Mouse (Mus musculus) hindbrain, embryonic 10.5 days (tissue): ENCODE results near the gene Cpeb3. TPM values are rescaled to one million over a fixed set of nuclear protein-coding genes. Genes with fewer than 3 reads are reported as not detected.

Experiments
- DNase-seq: peaks from one replicate; pipeline ENCODE4 v3.0.0-alpha.2; 2017; ENCODE audit warnings: low spot score
- H3K27ac ChIP-seq: fragments of 300-500 bp; sonication (generic); 2 replicates; pipeline ENCODE4 v1.5.1; 2016; ENCODE audit warnings: mild to moderate bottlenecking, moderate library complexity
- H3K27me3 ChIP-seq: fragments of 300-500 bp; sonication (generic); 2 replicates; pipeline ENCODE4 v1.6.1; 2016; ENCODE audit warnings: mild to moderate bottlenecking; ENCODE audit not compliant: poor library complexity, insufficient read depth, severe bottlenecking
- H3K36me3 ChIP-seq: fragments of 300-500 bp; sonication (generic); 2 replicates; pipeline ENCODE4 v1.6.1; 2016; ENCODE audit warnings: mild to moderate bottlenecking, moderate library complexity
- H3K4me1 ChIP-seq: fragments of 300-500 bp; sonication (generic); replicated peaks from 2 replicates; pipeline ENCODE4 v1.6.1; 2016; ENCODE audit warnings: mild to moderate bottlenecking
- H3K4me3 ChIP-seq: fragments of 300-500 bp; sonication (generic); 2 replicates; pipeline ENCODE4 v1.5.1; 2016; ENCODE audit warnings: mild to moderate bottlenecking, moderate library complexity
- H3K9me3 ChIP-seq: fragments of 300-500 bp; sonication (generic); 2 replicates; pipeline ENCODE4 v1.6.1; 2016; ENCODE audit warnings: mild to moderate bottlenecking, moderate library complexity
- WGBS: fragments of 180-500 bp; shearing (Covaris S2); methylation state at CpG from one replicate; pipeline ENCODE4 v1.1.7; 2016; 5-methylcytosine and 5-hydroxymethylcytosine counted together
- polyA plus RNA-seq: library from polyadenylated mRNA; unstranded; fragments of >200 nt; fragmentation: Nextera tagmentation; extraction: Ambion mirVana; gene quantifications from 2 replicates; pipeline ENCODE4 v1.2.1, GENCODE M21; 2016

The Cpeb3 gene
- polyA plus RNA-seq, 1 experiment from 2014 or later: 2.9 TPM

GRCm38 (mm10) chr19:37128461-37128860 lies 79.9 kb downstream of the Cpeb3 start:
- Histone ChIP-seq H3K4me1 (no peaks in the 10 kb centered on the region), H3K27ac (no peak overlapping the region), H3K4me3 (no peak overlapping the region), H3K36me3 (no peaks in the 10 kb centered on the region), H3K9me3 (no peaks in the 10 kb centered on the region), H3K27me3 (no peaks in the 10 kb centered on the region)
- 93% methylated on average over 4 of the region's 4 CpGs for WGBS
- DNase-seq: no peak

- no peaks in the 10 kb centered on the region for H3K36me3 ChIP-seq
- H3K4me1 ChIP-seq: no peaks in the 10 kb centered on the region
- no peak overlapping the region for H3K4me3 ChIP-seq
- no peak for DNase-seq
- H3K27me3 ChIP-seq: no peaks in the 10 kb centered on the region
- 81% methylated on average over 5 of the region's 5 CpGs for WGBS
- no peaks in the 10 kb centered on the region for H3K9me3 ChIP-seq
- H3K27ac ChIP-seq: no peak overlapping the region
These were observed 81.3 kb downstream of the Cpeb3 start for GRCm38 (mm10) chr19:37127018-37127567.

- Histone ChIP-seq H3K36me3 (no peaks in the 10 kb centered on the region), H3K4me1 (no peaks in the 10 kb centered on the region), H3K4me3 (no peak overlapping the region), H3K27ac (no peak overlapping the region), H3K9me3 (no peaks in the 10 kb centered on the region), H3K27me3 (no peaks in the 10 kb centered on the region)
- DNase-seq: no peak
These were observed 83.4 kb downstream of the Cpeb3 start for GRCm38 (mm10) chr19:37124961-37125360.

- Histone ChIP-seq H3K27ac (no peak overlapping the region), H3K27me3 (no peaks in the 10 kb centered on the region), H3K36me3 (no peaks in the 10 kb centered on the region), H3K4me3 (no peak overlapping the region), H3K4me1 (no peaks in the 10 kb centered on the region), H3K9me3 (no peaks in the 10 kb centered on the region)
- 54% methylated on average over 2 of the region's 2 CpGs for WGBS
- DNase-seq: no peak
These were observed 89.1 kb downstream of the Cpeb3 start for GRCm38 (mm10) chr19:37119281-37119680.

- Histone ChIP-seq H3K4me1 (no peaks in the 10 kb centered on the region), H3K36me3 (no peaks in the 10 kb centered on the region)
- 97% methylated on average over 1 of the region's 1 CpGs for WGBS
These were observed 92.6 kb downstream of the Cpeb3 start for GRCm38 (mm10) chr19:37115824-37116223.

GRCm38 (mm10) chr19:37115374-37115773 lies 93.0 kb downstream of the Cpeb3 start:
- WGBS: 86% methylated on average over 8 of the region's 8 CpGs
- no peaks in the 10 kb centered on the region for H3K36me3 ChIP-seq
- DNase-seq: no peak

More at GRCm38 (mm10) chr19:37115824-37116223, 92.6 kb downstream of the Cpeb3 start:
- no peak for DNase-seq
- Histone ChIP-seq H3K9me3 (no peaks in the 10 kb centered on the region), H3K4me3 (no peak overlapping the region), H3K27me3 (no peaks in the 10 kb centered on the region), H3K27ac (no peak overlapping the region)

GRCm38 (mm10) chr19:37111831-37112230 lies 96.6 kb downstream of the Cpeb3 start:
- WGBS: 90% methylated on average over 6 of the region's 6 CpGs
- H3K27me3 ChIP-seq: no peaks in the 10 kb centered on the region
- H3K4me1 ChIP-seq: no peaks in the 10 kb centered on the region
- no peak overlapping the region for H3K27ac ChIP-seq
- no peak for DNase-seq
- no peak overlapping the region for H3K4me3 ChIP-seq
- H3K36me3 ChIP-seq: no peaks in the 10 kb centered on the region
- H3K9me3 ChIP-seq: no peaks in the 10 kb centered on the region

More at GRCm38 (mm10) chr19:37115374-37115773, 93.0 kb downstream of the Cpeb3 start:
- H3K9me3 ChIP-seq: no peaks in the 10 kb centered on the region
- H3K27ac ChIP-seq: no peak overlapping the region
- no peak overlapping the region for H3K4me3 ChIP-seq
- H3K27me3 ChIP-seq: no peaks in the 10 kb centered on the region
- no peaks in the 10 kb centered on the region for H3K4me1 ChIP-seq

GRCm38 (mm10) chr19:37110494-37110893 lies 97.9 kb downstream of the Cpeb3 start:
- DNase-seq: no peak
- Histone ChIP-seq H3K4me3 (no peak overlapping the region), H3K9me3 (no peaks in the 10 kb centered on the region), H3K27ac (no peak overlapping the region), H3K36me3 (no peaks in the 10 kb centered on the region), H3K27me3 (no peaks in the 10 kb centered on the region), H3K4me1 (no peaks in the 10 kb centered on the region)
- WGBS: 66% methylated on average over 1 of the region's 1 CpGs

GRCm38 (mm10) chr19:37109853-37110252 lies 98.5 kb downstream of the Cpeb3 start:
- Histone ChIP-seq H3K27me3 (no peaks in the 10 kb centered on the region), H3K9me3 (no peaks in the 10 kb centered on the region), H3K27ac (no peak overlapping the region), H3K4me1 (no peaks in the 10 kb centered on the region), H3K4me3 (no peak overlapping the region), H3K36me3 (no peaks in the 10 kb centered on the region)
- no peak for DNase-seq
- WGBS: 87% methylated on average over 4 of the region's 4 CpGs

GRCm38 (mm10) chr19:37100689-37101088 lies 107.7 kb downstream of the Cpeb3 start:
- WGBS: 89% methylated on average over 2 of the region's 2 CpGs
- Histone ChIP-seq H3K9me3 (no peaks in the 10 kb centered on the region), H3K4me1 (no peaks in the 10 kb centered on the region), H3K27ac (no peak overlapping the region), H3K4me3 (no peak overlapping the region), H3K27me3 (no peaks in the 10 kb centered on the region), H3K36me3 (no peaks in the 10 kb centered on the region)
- no peak for DNase-seq

GRCm38 (mm10) chr19:37095666-37096330 lies 112.6 kb downstream of the Cpeb3 start:
- Histone ChIP-seq H3K4me3 (no peak overlapping the region), H3K4me1 (peaks cover 1% of the 10 kb centered on the region), H3K27ac (no peak overlapping the region), H3K36me3 (no peaks in the 10 kb centered on the region), H3K9me3 (no peaks in the 10 kb centered on the region), H3K27me3 (no peaks in the 10 kb centered on the region)
- 80% methylated on average over 4 of the region's 4 CpGs for WGBS
- no peak for DNase-seq

- Histone ChIP-seq H3K9me3 (no peaks in the 10 kb centered on the region), H3K4me3 (no peak overlapping the region), H3K27me3 (no peaks in the 10 kb centered on the region), H3K4me1 (peaks cover 13% of the 10 kb centered on the region), H3K36me3 (no peaks in the 10 kb centered on the region), H3K27ac (no peak overlapping the region)
- WGBS: 86% methylated on average over 3 of the region's 3 CpGs
- no peak for DNase-seq
These were observed 115.2 kb downstream of the Cpeb3 start for GRCm38 (mm10) chr19:37093181-37093580.

GRCm38 (mm10) chr19:37090146-37091061 lies 118.0 kb downstream of the Cpeb3 start:
- peak; percentile 23 for DNase-seq
- H3K4me1 ChIP-seq: peaks cover 13% of the 10 kb centered on the region
- 24% methylated on average over 8 of the region's 8 CpGs for WGBS
- H3K27ac ChIP-seq: peak overlapping the region; percentile 90
- H3K36me3 ChIP-seq: no peaks in the 10 kb centered on the region
- no peaks in the 10 kb centered on the region for H3K27me3 ChIP-seq
- 0 out of 2 replicates have a peak overlapping the region, but pooled peaks have one; percentile 4 for H3K4me3 ChIP-seq
- H3K9me3 ChIP-seq: no peaks in the 10 kb centered on the region
